Mouse (Mus musculus) heart, embryonic 14.5 days (tissue): ENCODE data around the gene Etnk1. TPM values are rescaled to one million over a fixed set of nuclear protein-coding genes. Genes with fewer than 3 reads are reported as not detected.

Source experiments
- ATAC-seq: fragments of 200-750 bp; cut with Nextera tagmentation; 2 replicates; pipeline ENCODE4 v1.8.0; 2017; ENCODE audit warnings: low read depth, moderate TSS enrichment; ENCODE audit not compliant: insufficient number of reproducible peaks, insufficient read depth, low FRiP score
- H3K27ac ChIP-seq, 2 experiments: fragments of 200-500 bp in 1 of 2; fragments of 300-500 bp in 1 of 2; sonication (generic) in 1 of 2; replicated peaks in 1 of 2; 2 replicates each; pipeline ENCODE4 v1.5.1; 2012 to 2014; ENCODE audit warnings: low read depth in 2 of 2, low read length in 2 of 2, control low read depth in 1 of 2, mild to moderate bottlenecking in 1 of 2, mixed read lengths in 1 of 2; ENCODE audit not compliant: control insufficient read depth in 1 of 2, insufficient read depth in 1 of 2
- H3K27me3 ChIP-seq: fragments of 300-500 bp; sonication (generic); 2 replicates; pipeline ENCODE4 v1.6.1; 2014; ENCODE audit warnings: mild to moderate bottlenecking, low read length, control low read depth; ENCODE audit not compliant: control insufficient read depth, insufficient read depth
- H3K36me3 ChIP-seq: fragments of 300-500 bp; sonication (generic); 2 replicates; pipeline ENCODE4 v1.6.1; 2014; ENCODE audit warnings: mild to moderate bottlenecking, control low read depth, low read length, mixed read lengths; ENCODE audit not compliant: control insufficient read depth, insufficient read depth
- H3K4me1 ChIP-seq, 2 experiments: fragments of 200-500 bp in 1 of 2; fragments of 300-500 bp in 1 of 2; sonication (generic) in 1 of 2; 2 replicates each; pipeline ENCODE4 v1.6.1; 2012 to 2014; ENCODE audit warnings: low read length in 2 of 2, control low read depth in 1 of 2, mixed read lengths in 1 of 2; ENCODE audit not compliant: control insufficient read depth in 2 of 2, insufficient read depth in 2 of 2
- H3K4me2 ChIP-seq: fragments of 300-500 bp; sonication (generic); 2 replicates; pipeline ENCODE4 v1.6.1; 2014; ENCODE audit warnings: mild to moderate bottlenecking, low read length
- H3K4me3 ChIP-seq, 2 experiments: fragments of 200-500 bp in 1 of 2; fragments of 300-500 bp in 1 of 2; sonication (generic) in 1 of 2; 2 replicates each; pipeline ENCODE4 v1.5.1; 2012 to 2014; ENCODE audit warnings: low read length in 2 of 2, mild to moderate bottlenecking in 2 of 2, control low read depth in 1 of 2, low read depth in 1 of 2, moderate library complexity in 1 of 2; ENCODE audit not compliant: control insufficient read depth in 1 of 2, insufficient read depth in 1 of 2
- H3K9ac ChIP-seq: fragments of 300-500 bp; sonication (generic); 2 replicates; pipeline ENCODE4 v1.6.1; 2014; ENCODE audit warnings: mild to moderate bottlenecking, low read length
- H3K9me3 ChIP-seq: fragments of 300-500 bp; sonication (generic); 2 replicates; pipeline ENCODE4 v1.6.1; 2016; ENCODE audit warnings: low read length, control low read depth; ENCODE audit not compliant: control insufficient read depth
- WGBS: fragments of 180-500 bp; shearing (Covaris S2); extraction: QIAGEN DNeasy Blood & Tissue Kit; methylation state at CpG from one replicate; pipeline ENCODE4 v1.1.7; 2014; 5-methylcytosine and 5-hydroxymethylcytosine counted together
- polyA plus RNA-seq: library from polyadenylated mRNA; unstranded; fragments of >200 nt; fragmentation: Nextera tagmentation; extraction: Ambion mirVana; gene quantifications from 2 replicates; pipeline ENCODE4 v1.2.1, GENCODE M21; 2014

The Etnk1 gene
- polyA plus RNA-seq, 1 experiment from 2014 or later = 18.9 TPM

GRCm38 (mm10) chr6:143239362-143240074, 72.5 kb downstream of the Etnk1 start:
- Histone ChIP-seq H3K4me3 (no peak overlapping the region), H3K4me1 (no peaks in the 10 kb centered on the region; a peak in 1 of 4 replicates), H3K9ac (no peak overlapping the region), H3K9me3 (no peaks in the 10 kb centered on the region), H3K4me2 (no peak overlapping the region), H3K27me3 (no peaks in the 10 kb centered on the region), H3K36me3 (no peaks in the 10 kb centered on the region), H3K27ac (no peak overlapping the region)
- ATAC-seq = no peak
- whole genome bisulfite sequencing = 89% methylated on average over 21 of the region's 21 CpGs

GRCm38 (mm10) chr6:143243191-143243590, 76.2 kb downstream of the Etnk1 start:
- Histone ChIP-seq H3K4me1 (no peaks in the 10 kb centered on the region), H3K27ac (no peak overlapping the region), H3K36me3 (no peaks in the 10 kb centered on the region), H3K27me3 (no peaks in the 10 kb centered on the region), H3K4me2 (no peak overlapping the region), H3K4me3 (no peak overlapping the region), H3K9me3 (no peaks in the 10 kb centered on the region), H3K9ac (no peak overlapping the region)
- ATAC-seq = no peak
- WGBS = 86% methylated on average over 5 of the region's 5 CpGs

GRCm38 (mm10) chr6:143257921-143258320, 90.9 kb downstream of the Etnk1 start:
- no peak overlapping the region for H3K4me2 ChIP-seq
- H3K27me3 ChIP-seq = no peaks in the 10 kb centered on the region
- no peaks in the 10 kb centered on the region for H3K9me3 ChIP-seq
- ATAC-seq = no peak
- H3K4me1 ChIP-seq = no peaks in the 10 kb centered on the region
- no peaks in the 10 kb centered on the region for H3K36me3 ChIP-seq
- WGBS = 74% methylated on average over 4 of the region's 4 CpGs
- H3K27ac ChIP-seq = no peak overlapping the region
- H3K4me3 ChIP-seq = no peak overlapping the region
- no peak overlapping the region for H3K9ac ChIP-seq

GRCm38 (mm10) chr6:143259169-143259629, 92.2 kb downstream of the Etnk1 start:
- WGBS = 77% methylated on average over 17 of the region's 17 CpGs
- H3K9me3 ChIP-seq = no peaks in the 10 kb centered on the region
- H3K27ac ChIP-seq = no peak overlapping the region
- H3K4me1 ChIP-seq = no peaks in the 10 kb centered on the region
- H3K36me3 ChIP-seq = no peaks in the 10 kb centered on the region
- H3K27me3 ChIP-seq = no peaks in the 10 kb centered on the region
- H3K4me3 ChIP-seq = no peak overlapping the region
- H3K4me2 ChIP-seq = no peak overlapping the region
- ATAC-seq = no peak
- H3K9ac ChIP-seq = no peak overlapping the region

- Histone ChIP-seq H3K36me3 (no peaks in the 10 kb centered on the region), H3K27me3 (no peaks in the 10 kb centered on the region), H3K4me1 (no peaks in the 10 kb centered on the region), H3K4me2 (no peak overlapping the region), H3K4me3 (no peak overlapping the region), H3K27ac (no peak overlapping the region), H3K9ac (no peak overlapping the region), H3K9me3 (no peaks in the 10 kb centered on the region)
- WGBS = 70% methylated on average over 18 of the region's 18 CpGs
- ATAC-seq = no peak
These were observed 93.0 kb downstream of the Etnk1 start for GRCm38 (mm10) chr6:143259870-143260559.

- Histone ChIP-seq H3K9ac (no peak overlapping the region), H3K36me3 (no peaks in the 10 kb centered on the region), H3K9me3 (no peaks in the 10 kb centered on the region), H3K4me1 (no peaks in the 10 kb centered on the region), H3K4me3 (no peak overlapping the region), H3K4me2 (no peak overlapping the region), H3K27me3 (no peaks in the 10 kb centered on the region), H3K27ac (no peak overlapping the region)
- WGBS = 91% methylated on average over 14 of the region's 14 CpGs
- no peak for ATAC-seq
These were observed 93.7 kb downstream of the Etnk1 start for GRCm38 (mm10) chr6:143260560-143261288.

- 75% methylated on average over 8 of the region's 8 CpGs for WGBS
- Histone ChIP-seq H3K4me1 (no peaks in the 10 kb centered on the region), H3K27ac (no peak overlapping the region), H3K4me3 (no peak overlapping the region), H3K9ac (no peak overlapping the region), H3K4me2 (no peak overlapping the region), H3K9me3 (no peaks in the 10 kb centered on the region), H3K27me3 (no peaks in the 10 kb centered on the region), H3K36me3 (no peaks in the 10 kb centered on the region)
- no peak for ATAC-seq
These were observed 94.3 kb downstream of the Etnk1 start for GRCm38 (mm10) chr6:143261289-143261665.
